Mouse (Mus musculus) E14TG2a.4 (cell line): Measurements from ENCODE around the gene Paqr6.

ENCODE experiments used
- CTCF ChIP-seq: conservative IDR thresholded peaks from 2 replicates; pipeline ENCODE4 v1.5.1; 2014; ENCODE audit warnings: low read length
- POU5F1 ChIP-seq: IDR thresholded peaks from 2 replicates; pipeline ENCODE4 v1.6.1; 2014; ENCODE audit warnings: low read length, borderline replicate concordance

GRCm38 (mm10) chr3:88336058-88337013, 28.0 kb upstream of the Paqr6 start, which contains the start of the genes Tmem79 and Smg5:
- TF ChIP-seq CTCF, result no peak
- TF ChIP-seq POU5F1, result no peak
